Mouse (Mus musculus): ENCODE data around the gene Bcl2.
A peak's percentile ranks its signal among the peaks of the same experiment; 100 is the strongest.
"Not testable (repeated sequence)": the region's sequence is repeated elsewhere in the genome, so short reads cannot be mapped to it uniquely, and the experiment has no call there.

Bcl2 gene

GRCm38 (mm10) chr1:106713621-106714529, at the start of gene Bcl2:
Bcl2 (minus strand) TSS chr1:106714274.
- DNase-seq (ENCODE audit: inconsistent ontology term) = peak; percentile 87

DNA sequence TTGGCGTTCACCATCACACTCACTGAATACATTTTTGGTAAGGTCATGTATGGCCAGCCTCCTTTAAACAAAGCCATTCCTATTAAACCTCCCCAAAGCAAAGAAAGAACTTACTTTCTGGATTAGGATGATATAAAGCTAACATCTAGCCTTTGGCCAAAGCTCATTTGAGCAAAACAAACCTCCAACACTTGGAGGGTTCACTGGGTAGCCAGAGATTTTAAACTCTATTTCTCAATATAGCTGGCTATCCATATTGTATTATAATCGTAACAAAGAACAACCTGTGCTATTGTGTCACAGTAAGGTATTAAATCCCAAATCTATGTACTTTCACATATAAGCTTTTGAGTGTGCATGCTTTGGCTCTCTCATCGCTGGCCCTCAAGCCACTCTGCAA, 46.7 kb upstream of the Bcl2 start:
- no peak for DNase-seq (ENCODE audit: inconsistent ontology term)

GRCm38 (mm10) chr1:106759572-106760435, 45.7 kb upstream of the Bcl2 start, which contains the start of gene Kdsr:
Kdsr (minus strand) TSS chr1:106759727.
- peak; percentile 99 for DNase-seq (ENCODE audit: inconsistent ontology term)

GRCm38 (mm10) chr1:106758734-106759571, 44.9 kb upstream of the Bcl2 start:
- DNase-seq (ENCODE audit: inconsistent ontology term) = peak; percentile 78

DNA sequence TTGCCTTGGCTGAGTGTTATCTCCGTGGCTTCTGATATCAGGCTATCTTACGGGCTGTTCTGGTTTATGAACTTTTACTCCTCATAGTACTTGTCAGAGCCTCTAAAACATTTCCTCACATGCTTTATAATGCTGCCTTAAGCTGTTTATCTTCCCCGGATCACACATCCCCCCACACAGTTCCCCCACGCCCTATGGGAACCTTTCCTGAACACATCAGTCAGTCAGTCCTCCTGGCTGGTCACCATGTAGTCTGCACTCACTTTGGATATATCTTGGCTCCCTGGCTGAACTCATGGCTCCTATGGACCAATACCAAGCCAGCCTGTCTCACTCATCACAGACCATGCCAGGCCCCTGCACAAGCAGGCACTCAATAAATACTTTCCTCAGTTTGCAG, 42.6 kb upstream of the Bcl2 start:
- DNase-seq (ENCODE audit: inconsistent ontology term) = no peak

DNA sequence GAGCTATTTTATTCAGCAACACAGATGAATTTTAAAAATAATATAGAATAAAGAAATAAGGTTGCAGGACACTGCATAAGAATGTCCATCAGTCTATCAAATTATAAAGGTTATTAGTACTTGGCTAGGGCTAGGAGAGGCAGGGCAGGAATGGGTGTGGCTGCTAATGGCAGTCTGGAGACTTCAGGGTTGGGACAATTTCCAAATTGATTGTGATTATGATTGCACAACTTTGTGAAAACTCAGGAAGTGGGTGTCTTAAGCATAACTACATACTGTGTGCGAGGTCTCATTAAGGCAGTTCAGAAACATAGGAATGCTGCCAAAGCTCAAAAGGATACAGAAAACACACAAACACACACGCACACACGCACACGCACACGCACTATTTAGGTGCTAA, 37.9 kb upstream of the Bcl2 start:
- DNase-seq (ENCODE audit: inconsistent ontology term) = no peak

DNA sequence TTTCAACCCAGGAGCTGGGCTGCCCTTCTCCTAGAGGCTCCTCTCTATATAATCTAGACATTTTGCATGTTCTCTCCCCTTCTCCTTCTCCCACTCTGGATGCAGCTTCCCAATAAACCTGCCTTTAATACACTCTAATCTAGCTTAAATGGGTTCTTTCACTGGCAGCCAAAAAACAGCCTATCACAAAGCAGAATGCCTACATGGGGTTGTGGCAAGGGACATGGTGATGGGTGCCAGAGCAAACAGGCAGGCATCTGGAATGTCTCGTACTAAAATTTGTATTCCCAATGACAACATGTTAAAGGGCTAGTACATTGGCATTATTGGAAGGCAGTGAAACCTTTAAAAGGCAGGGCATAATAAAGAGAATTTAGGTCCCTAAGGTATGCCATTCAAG, 36.6 kb upstream of the Bcl2 start:
- no peak for DNase-seq (ENCODE audit: inconsistent ontology term)

GRCm38 (mm10) chr1:106748555-106749315, 34.7 kb upstream of the Bcl2 start:
- no peak for DNase-seq (ENCODE audit: inconsistent ontology term)

DNA sequence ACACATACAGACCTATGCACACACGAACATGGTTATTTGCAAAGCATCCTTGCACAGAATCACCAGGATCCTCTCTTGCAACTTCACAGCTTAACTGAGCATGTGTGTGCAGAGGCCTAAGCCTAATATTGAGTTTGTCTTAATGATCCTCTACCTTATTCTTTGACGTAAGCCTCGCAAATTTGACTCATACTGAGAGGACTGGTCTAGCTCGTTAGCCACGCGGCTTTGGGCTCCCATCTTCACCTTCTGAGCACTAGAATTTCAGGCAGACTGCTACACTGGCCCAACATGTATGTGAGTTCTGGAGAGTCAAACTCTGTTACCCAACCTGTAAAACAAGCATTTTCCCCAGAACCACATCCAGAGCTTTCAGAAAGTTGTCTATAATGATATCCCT, 28.9 kb upstream of the Bcl2 start:
- no peak for DNase-seq (ENCODE audit: inconsistent ontology term)

DNA sequence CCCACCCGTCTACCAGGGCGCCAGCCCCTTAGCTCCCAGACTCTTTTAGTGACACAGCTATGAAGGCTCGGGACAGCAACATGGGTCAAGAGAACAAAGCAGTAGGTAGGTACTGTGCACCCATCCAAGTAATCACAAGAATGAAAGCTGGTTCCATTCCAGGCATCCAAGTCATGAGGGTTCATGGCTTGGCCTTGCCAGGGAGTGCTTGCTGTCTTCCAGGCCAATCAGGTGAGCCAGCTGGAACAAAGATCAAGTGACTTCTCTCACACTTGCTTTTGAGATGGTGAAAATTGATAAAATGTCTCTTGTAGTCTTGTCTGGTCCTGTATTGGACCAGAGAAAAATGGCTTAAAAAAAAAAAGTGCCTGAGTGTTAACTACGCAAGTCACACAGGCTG, 26.7 kb upstream of the Bcl2 start:
- no peak for DNase-seq (ENCODE audit: inconsistent ontology term)

GRCm38 (mm10) chr1:106739810-106740209, 25.7 kb upstream of the Bcl2 start:
- no peak for DNase-seq (ENCODE audit: inconsistent ontology term)

DNA sequence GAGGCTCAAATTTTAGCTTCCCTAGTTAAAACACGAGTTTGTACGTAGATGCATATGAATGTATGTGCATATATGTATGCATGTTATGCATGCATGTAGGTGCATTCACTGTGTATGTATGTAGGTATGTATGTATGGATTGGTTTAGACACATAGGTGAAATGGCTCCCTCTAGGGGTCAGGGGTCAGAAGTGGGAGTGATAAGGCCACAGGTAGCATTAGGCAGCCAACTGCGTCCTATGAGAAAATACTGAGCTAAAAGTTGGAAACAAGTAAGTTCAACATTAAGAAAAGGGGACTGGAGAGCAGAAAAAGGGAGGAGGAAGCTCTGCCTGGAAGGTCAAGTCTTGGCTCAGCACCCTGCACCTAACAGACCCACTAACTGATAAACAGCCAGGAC, 24.0 kb upstream of the Bcl2 start:
- DNase-seq (ENCODE audit: inconsistent ontology term) = no peak

GRCm38 (mm10) chr1:106736211-106736610, 22.1 kb upstream of the Bcl2 start:
- DNase-seq (ENCODE audit: inconsistent ontology term) = no peak

- DNase-seq (ENCODE audit: inconsistent ontology term) = peak; percentile 35
Measured at GRCm38 (mm10) chr1:106735586-106735985, 21.5 kb upstream of the Bcl2 start.

DNA sequence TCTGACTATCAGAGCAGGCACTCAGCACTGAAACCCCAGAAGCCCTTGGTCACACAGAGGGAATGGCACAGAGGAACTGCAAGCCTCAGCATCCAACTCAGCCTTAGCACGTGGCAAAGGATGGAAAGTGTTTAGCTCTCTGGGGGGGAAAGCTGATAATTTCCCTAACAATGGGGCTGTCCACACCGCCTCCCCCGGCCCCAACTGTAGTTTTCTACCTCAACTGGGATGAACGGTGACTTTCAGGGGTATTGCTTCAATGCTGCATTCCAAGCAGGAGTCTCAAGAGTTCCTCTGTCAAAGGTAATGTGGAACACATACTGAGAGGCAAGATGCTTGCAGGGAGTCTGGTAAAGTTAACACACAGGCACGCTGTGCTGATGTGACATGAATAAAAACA, 8.0 kb upstream of the Bcl2 start:
- DNase-seq (ENCODE audit: inconsistent ontology term) = no peak

GRCm38 (mm10) chr1:106717736-106718135, 3.7 kb upstream of the Bcl2 start:
- not testable (repeated sequence) for DNase-seq (ENCODE audit: inconsistent ontology term)

DNA sequence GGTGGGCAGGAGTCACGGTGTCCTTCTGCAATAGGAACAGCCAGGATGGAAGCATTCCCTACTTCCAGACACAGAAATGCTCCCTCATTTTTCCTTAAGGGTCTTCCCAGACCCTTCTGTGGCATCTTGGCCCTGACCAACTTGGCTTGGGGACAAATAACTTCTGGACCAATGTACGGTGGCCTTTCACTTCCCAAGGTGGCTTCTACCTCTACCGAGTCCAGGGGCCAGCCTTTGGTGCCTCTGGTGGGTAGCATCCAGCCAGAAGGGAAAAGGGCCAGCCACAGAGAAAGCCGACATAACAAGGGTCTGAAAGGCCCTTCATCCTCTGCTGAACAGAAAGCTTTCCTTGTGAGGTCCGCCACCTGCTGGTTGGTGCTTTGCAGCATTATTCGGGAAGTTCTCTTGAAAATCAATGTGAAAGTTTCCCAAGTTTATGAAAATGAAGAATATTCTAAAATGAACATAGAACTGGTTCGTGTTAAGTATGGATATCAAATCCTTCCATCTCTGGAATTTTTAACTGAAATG, 3.1 kb upstream of the Bcl2 start:
- DNase-seq (ENCODE audit: inconsistent ontology term) = peak; percentile 61

- DNase-seq (ENCODE audit: inconsistent ontology term) = no peak
Measured at GRCm38 (mm10) chr1:106716141-106716540, 2.1 kb upstream of the Bcl2 start.

GRCm38 (mm10) chr1:106715111-106716083, 1.3 kb upstream of the Bcl2 start:
- DNase-seq (ENCODE audit: inconsistent ontology term) = no peak
